Mouse (Mus musculus) cerebellum, adult 2 months (tissue): Measurements from ENCODE around the gene S100a6. TPM values are rescaled to one million over a fixed set of nuclear protein-coding genes. Genes with fewer than 3 reads are reported as not detected.

Source experiments
- DNase-seq, 2 experiments: peaks; one replicate each; pipeline ENCODE4 v3.0.0; 2021
- H3K27ac ChIP-seq: fragments of 200-500 bp; 2 replicates; pipeline ENCODE4 v1.5.1; 2012; ENCODE audit warnings: low read length, control low read depth, inconsistent platforms; ENCODE audit not compliant: insufficient read depth
- H3K27me3 ChIP-seq: fragments of 200-500 bp; 2 replicates; pipeline ENCODE4 v1.6.1; 2012; ENCODE audit warnings: inconsistent platforms, mild to moderate bottlenecking, low read length, moderate library complexity; ENCODE audit not compliant: control insufficient read depth, insufficient read depth
- H3K4me1 ChIP-seq: fragments of 200-500 bp; 2 replicates; pipeline ENCODE4 v1.6.1; 2011; ENCODE audit warnings: low read length; ENCODE audit not compliant: control insufficient read depth, insufficient read depth
- H3K4me3 ChIP-seq: fragments of 200-500 bp; replicated peaks from 2 replicates; pipeline ENCODE3; 2011; ENCODE audit warnings: mild to moderate bottlenecking, low read depth, low read length, control low read depth; ENCODE audit not compliant: insufficient read depth
- CTCF ChIP-seq: fragments of 200-500 bp; IDR thresholded peaks from 2 replicates; pipeline ENCODE4 v1.5.1; 2011; ENCODE audit warnings: low read depth, mild to moderate bottlenecking, control low read depth, low read length, moderate library complexity, borderline replicate concordance; ENCODE audit not compliant: insufficient read depth
- POLR2A ChIP-seq: fragments of 200-500 bp; IDR thresholded peaks from 2 replicates; pipeline ENCODE4 v1.6.1; 2011; ENCODE audit warnings: low read length, control low read depth, borderline replicate concordance; ENCODE audit not compliant: insufficient read depth
- WGBS: fragments of 180-500 bp; shearing (Covaris S2); methylation state at CpG from one replicate; pipeline ENCODE4 v1.1.7; 2018; 5-methylcytosine and 5-hydroxymethylcytosine counted together
- polyA plus RNA-seq: library from polyadenylated mRNA; depleted of rRNA; stranded (reverse); fragments of >200 nt; gene quantifications from 2 replicates; pipeline ENCODE4 v1.2.3, GENCODE M21; 2012

S100a6 gene
- polyA plus RNA-seq, 1 experiment, result 36.0 TPM

GRCm38 (mm10) chr3:90595556-90595955, 17.1 kb upstream of the S100a6 start:
- 75% methylated on average over 5 of the region's 5 CpGs for WGBS
- H3K4me3 ChIP-seq, result no peak overlapping the region
- no peaks in the 10 kb centered on the region for H3K4me1 ChIP-seq
- H3K27me3 ChIP-seq, result 0 out of 2 replicates have a peak, but pooled peaks cover 2% of the 10 kb centered on the region
- TF ChIP-seq CTCF, result no peak
- TF ChIP-seq POLR2A, result no peak
- H3K27ac ChIP-seq, result no peak overlapping the region
- DNase-seq, result no peak

GRCm38 (mm10) chr3:90596810-90597209, 15.9 kb upstream of the S100a6 start:
- WGBS, result 85% methylated on average over 6 of the region's 6 CpGs
- Histone ChIP-seq H3K27ac (no peak overlapping the region), H3K27me3 (0 out of 2 replicates have a peak, but pooled peaks cover 2% of the 10 kb centered on the region), H3K4me1 (no peaks in the 10 kb centered on the region), H3K4me3 (no peak overlapping the region)
- TF ChIP-seq CTCF (no peak), POLR2A (no peak)
- no peak for DNase-seq

- Histone ChIP-seq H3K27me3 (0 out of 2 replicates have a peak, but pooled peaks cover 2% of the 10 kb centered on the region), H3K27ac (no peak overlapping the region), H3K4me1 (no peaks in the 10 kb centered on the region), H3K4me3 (no peak overlapping the region)
- TF ChIP-seq CTCF, result no peak
- TF ChIP-seq POLR2A, result no peak
- WGBS, result 46% methylated on average over 6 of the region's 6 CpGs
- no peak for DNase-seq
Observed at GRCm38 (mm10) chr3:90597736-90598135, 14.9 kb upstream of the S100a6 start.

GRCm38 (mm10) chr3:90598212-90598611, 14.5 kb upstream of the S100a6 start:
- WGBS, result 70% methylated on average over 4 of the region's 4 CpGs
- Histone ChIP-seq H3K4me1 (no peaks in the 10 kb centered on the region), H3K27me3 (0 out of 2 replicates have a peak, but pooled peaks cover 2% of the 10 kb centered on the region), H3K27ac (no peak overlapping the region), H3K4me3 (no peak overlapping the region)
- no peak for DNase-seq
- TF ChIP-seq CTCF (no peak), POLR2A (no peak)

GRCm38 (mm10) chr3:90599401-90599800, 13.3 kb upstream of the S100a6 start:
- Histone ChIP-seq H3K27ac (no peak overlapping the region), H3K4me1 (no peaks in the 10 kb centered on the region), H3K4me3 (no peak overlapping the region), H3K27me3 (0 out of 2 replicates have a peak, but pooled peaks cover 2% of the 10 kb centered on the region)
- no peak for DNase-seq
- WGBS, result 27% methylated on average over 3 of the region's 3 CpGs
- TF ChIP-seq POLR2A (no peak), CTCF (no peak)

- Histone ChIP-seq H3K27me3 (0 out of 2 replicates have a peak, but pooled peaks cover 2% of the 10 kb centered on the region), H3K27ac (no peak overlapping the region), H3K4me3 (no peak overlapping the region), H3K4me1 (no peaks in the 10 kb centered on the region)
- DNase-seq, result no peak
- 87% methylated on average over 6 of the region's 6 CpGs for WGBS
- TF ChIP-seq CTCF (no peak), POLR2A (no peak)
Observed at GRCm38 (mm10) chr3:90600036-90600435, 12.6 kb upstream of the S100a6 start.

- Histone ChIP-seq H3K27me3 (0 out of 2 replicates have a peak, but pooled peaks cover 2% of the 10 kb centered on the region), H3K4me3 (no peak overlapping the region), H3K4me1 (no peaks in the 10 kb centered on the region), H3K27ac (no peak overlapping the region)
- TF ChIP-seq CTCF (no peak), POLR2A (no peak)
- WGBS, result 73% methylated on average over 8 of the region's 8 CpGs
- DNase-seq, result no peak
Observed at GRCm38 (mm10) chr3:90600458-90601195, 12.1 kb upstream of the S100a6 start.
